Mouse (Mus musculus) liver, embryonic 18 days (tissue): Measurements from ENCODE around the gene Cdhr1. TPM values are rescaled to one million over a fixed set of nuclear protein-coding genes. Genes with fewer than 3 reads are reported as not detected.

Source experiments
- polyA plus RNA-seq: library from polyadenylated mRNA; depleted of rRNA; stranded (reverse); fragments of >200 nt; gene quantifications from 2 replicates; pipeline ENCODE4 v1.2.3, GENCODE M21; 2012; rRNA removed

The Cdhr1 gene
- 0.01 and 0.02 TPM in 2 replicates for polyA plus RNA-seq

DNA sequence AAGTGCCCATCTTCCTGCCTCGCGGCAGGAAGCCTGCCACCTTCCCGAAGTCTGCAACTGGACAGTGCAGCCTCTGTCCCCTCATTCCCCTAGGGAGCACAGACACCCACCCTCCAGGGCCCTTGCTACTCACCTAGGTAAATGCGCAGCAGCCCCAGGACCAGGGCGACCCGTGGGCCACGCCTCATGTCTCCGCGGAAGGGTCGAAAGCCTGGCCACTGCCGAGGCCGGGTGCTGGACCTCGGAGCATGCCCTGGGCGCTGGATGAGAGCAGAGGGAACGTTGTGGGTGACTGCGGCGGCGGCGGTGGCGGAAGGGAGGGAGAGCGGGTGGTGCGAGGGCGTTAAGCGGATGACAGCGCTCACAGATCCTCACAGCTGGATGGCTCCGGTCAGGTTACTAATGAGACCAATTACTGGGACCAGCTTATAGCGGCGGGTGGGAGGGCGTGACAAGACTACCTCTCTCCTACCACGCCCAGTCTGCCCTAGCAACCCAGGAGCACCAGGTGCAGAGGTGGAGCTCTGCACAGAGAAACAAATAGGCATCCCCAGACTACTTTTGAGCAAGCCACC is at the start of gene Cdhr1:
Gene Cdhr1 (minus strand): TSS at position 392 of the 575 bp plus-strand sequence.

DNA sequence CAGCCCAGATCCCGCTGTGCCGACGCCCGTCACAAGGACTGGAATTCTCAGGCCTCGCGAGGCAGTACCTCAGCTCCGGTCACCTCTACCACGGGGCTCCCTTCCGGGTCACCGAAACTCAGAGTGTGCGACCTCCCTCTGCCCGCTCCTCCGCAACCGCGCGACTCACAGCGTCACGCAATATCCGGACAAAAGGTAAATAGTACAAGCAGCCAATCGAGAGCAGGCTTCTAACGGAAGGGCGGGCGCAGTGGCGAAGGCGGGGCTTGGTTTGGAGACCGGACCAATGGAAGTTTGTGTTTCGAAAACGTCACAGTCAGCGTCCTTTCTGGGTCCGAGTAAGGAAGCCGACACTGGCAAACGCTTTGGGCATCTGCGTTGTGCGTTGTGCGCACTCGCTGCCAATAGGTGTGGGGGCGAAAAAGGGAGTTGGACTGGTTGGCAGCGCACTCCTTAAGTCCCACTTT is 37.0 kb upstream of the Cdhr1 start, which contains the start of gene Ghitm:
Gene Ghitm (minus strand): TSS at position 146 of the 467 bp plus-strand sequence.

DNA sequence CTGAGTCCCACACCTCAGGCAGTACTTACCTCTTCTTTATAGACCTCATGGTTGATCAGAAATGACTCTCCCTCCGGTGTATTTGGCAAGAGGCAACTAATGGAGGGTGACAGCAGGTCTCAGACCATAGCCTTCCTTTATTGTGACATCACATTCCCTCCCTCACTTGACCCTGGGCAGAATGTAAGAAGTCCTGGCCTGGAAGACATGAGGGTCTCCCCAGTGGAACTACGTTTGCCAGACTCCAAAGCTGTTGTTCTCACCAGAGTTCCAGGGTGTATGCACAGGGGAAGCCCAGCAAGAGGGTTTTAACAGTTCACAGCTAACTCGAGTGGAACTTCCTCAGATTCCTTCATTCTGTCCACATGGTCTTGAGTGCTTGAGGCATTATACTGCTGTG is 15.8 kb upstream of the Cdhr1 start, which contains the start of gene 2610528A11Rik:
Gene 2610528A11Rik (minus strand): TSS at position 101 of the 400 bp plus-strand sequence.

DNA sequence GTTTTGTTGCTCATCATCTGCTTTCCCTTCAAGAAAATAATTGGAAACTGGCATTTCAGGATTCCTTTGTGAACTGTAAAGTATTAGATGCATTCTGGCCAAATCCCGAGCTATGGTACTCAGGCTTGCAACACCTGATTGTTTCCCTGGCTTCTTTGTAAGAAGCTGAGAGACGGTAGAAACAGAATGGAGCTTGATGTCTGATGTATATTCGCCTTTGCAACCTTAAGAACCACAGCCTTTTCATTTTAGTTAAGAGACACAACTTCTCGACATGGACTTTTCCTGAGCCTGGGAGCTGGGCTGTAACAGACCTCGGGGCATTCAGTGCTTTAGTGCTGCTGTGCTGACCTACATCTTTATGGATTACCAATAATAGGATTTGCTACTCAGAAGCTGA is 30.5 kb downstream of the Cdhr1 start, which contains the start of gene Lrit2:
Gene Lrit2 (plus strand): TSS at position 301 of the 400 bp plus-strand sequence.

DNA sequence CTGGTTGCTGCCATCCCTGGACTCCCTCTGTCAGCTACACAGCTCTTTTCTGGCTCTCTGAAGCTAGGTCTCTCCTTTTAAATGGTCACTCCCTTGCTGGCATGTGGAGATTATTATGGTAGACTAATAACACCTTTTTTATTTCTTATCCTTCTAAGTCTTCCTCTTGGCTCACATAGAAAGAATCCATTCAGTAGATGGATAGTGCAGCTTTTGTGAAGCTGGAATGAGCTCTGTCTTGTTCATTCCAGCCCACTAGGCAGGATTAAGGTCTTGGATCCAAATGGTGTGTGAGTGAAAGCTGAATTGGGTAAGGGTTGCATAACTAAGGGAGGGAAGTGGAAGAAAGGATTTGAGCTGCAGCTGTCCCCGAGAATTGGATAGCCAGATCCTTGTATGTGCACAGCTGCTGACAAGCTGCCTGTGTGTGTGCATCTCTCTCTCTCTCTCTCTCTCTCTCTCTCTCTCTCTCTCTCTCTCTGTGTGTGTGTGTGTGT is 49.2 kb downstream of the Cdhr1 start, which contains the start of gene Rgr:
Gene Rgr (minus strand): TSS at position 51 of the 497 bp plus-strand sequence.

Other genes starting within 250 kb of the Cdhr1 start
- gene Ccser2, start 129.6 kb downstream of the Cdhr1 start, polyA plus RNA-seq, result 2.4 and 2.6 TPM in 2 replicates
- not detected in 2 replicates for gene Rgr, start 49.4 kb downstream of the Cdhr1 start, polyA plus RNA-seq
- gene Lrit1, start 43.5 kb downstream of the Cdhr1 start, polyA plus RNA-seq, result 0.01 and 0.05 TPM in 2 replicates
- not detected in 2 replicates for gene Lrit2, start 30.4 kb downstream of the Cdhr1 start, polyA plus RNA-seq
- 0.08 and 0.28 TPM in 2 replicates for gene 2610528A11Rik, start 15.7 kb upstream of the Cdhr1 start, polyA plus RNA-seq
- gene Ghitm, start 36.9 kb upstream of the Cdhr1 start, polyA plus RNA-seq, result 99.3 and 99.7 TPM in 2 replicates